Mouse (Mus musculus): ENCODE measurements around the gene Foxb1. TPM values are rescaled to one million over a fixed set of nuclear protein-coding genes. Genes with fewer than 3 reads are reported as not detected.

Gene Foxb1
- polyA plus RNA-seq (2021; fragmentation: Nextera tagmentation), result not detected in 2 replicates
- long read RNA-seq, experiment 1, result 0 reads
- long read RNA-seq, experiment 2, partial matches to known transcripts, result 0 of 2 reads
- long read RNA-seq, experiment 2, other reads (novel, unspliced or antisense), result 0 of 2 reads

GRCm38 (mm10) chr9:69760371-69761301 is at the start of gene Foxb1:
Foxb1 (minus strand) TSS chr9:69760940.

Other genes with a start within 250 kb of the Foxb1 start
- gene Bnip2, start 228.5 kb upstream of the Foxb1 start, polyA plus RNA-seq (2021; fragmentation: Nextera tagmentation), result 28.7 and 32.7 TPM in 2 replicates

Data from layer of hippocampus, adult 6 months (tissue).